Comparison of ENCODE assay signal across 8 mouse cellular contexts in the genomic region with DNA sequence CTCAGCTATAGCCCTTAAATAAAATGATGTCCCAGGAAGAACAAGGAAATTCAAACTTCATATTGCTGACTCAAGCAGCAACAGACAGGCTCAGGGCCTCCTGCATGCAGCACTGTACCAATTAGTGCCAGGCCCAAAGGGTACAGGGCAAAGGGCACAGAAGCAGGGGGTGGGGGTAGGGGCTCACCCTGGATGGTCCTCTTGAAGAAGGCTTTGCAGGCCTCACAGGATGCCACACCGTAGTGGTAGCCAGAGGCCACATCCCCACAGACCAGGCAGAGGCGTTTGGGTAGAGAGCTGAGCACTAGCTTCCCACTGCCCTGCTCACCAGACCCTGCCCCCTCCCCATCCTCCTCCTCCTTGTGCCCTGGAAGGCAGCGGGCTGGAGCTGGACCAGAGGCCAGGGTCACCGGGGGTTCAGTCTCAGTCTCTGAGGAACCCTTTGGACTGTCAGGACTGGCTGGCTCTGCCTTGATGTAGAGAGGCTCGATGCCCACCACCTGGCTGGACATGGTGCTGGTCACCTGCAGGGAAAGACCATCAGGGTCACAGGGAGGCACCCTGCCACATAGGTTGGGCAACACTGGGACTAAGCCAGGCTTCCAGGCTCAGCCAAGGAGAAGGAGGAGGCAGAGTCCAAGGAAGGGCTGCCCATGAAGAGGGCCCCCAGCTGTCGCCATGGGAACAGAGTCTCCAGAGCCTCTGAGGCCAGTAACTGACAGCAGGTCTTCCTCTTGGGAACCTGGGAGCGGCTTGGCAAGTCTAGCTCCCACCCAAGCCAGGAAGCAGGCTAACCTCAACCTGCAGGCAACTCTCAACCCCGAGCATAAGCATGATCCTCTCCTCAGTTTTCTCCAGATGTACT. TPM values are rescaled to one million over a fixed set of nuclear protein-coding genes. Genes with fewer than 3 reads are reported as not detected.
DNase-seq lines count a peak whose midpoint lies in the region; ATAC-seq lines count a peak whose summit lies in the region.

No protein-coding gene starts in this region.

- peak overlapping the region; percentile 95 for H3K4me2 ChIP-seq in heart, embryonic 11.5 days

- WGBS in heart, embryonic 11.5 days (ENCODE audit: insufficient replicate concordance) = 51% methylated on average over 8 of the region's 8 CpGs
- WGBS in macrophage (ENCODE audit: missing documents) = 62% methylated on average over 8 of the region's 8 CpGs

- H3K9ac ChIP-seq in heart, embryonic 11.5 days (ENCODE audit: low read depth, low read length) = peak overlapping the region; percentile 87

- H3K36me3 ChIP-seq in megakaryocyte, embryonic 14.5 days (replicated peaks; ENCODE audit: low read length) = peaks cover 49% of the 10 kb centered on the region
- no peaks in the 10 kb centered on the region for H3K36me3 ChIP-seq in heart, embryonic 11.5 days (ENCODE audit: control insufficient read depth, insufficient read depth, low read length)
- peaks cover 11% of the 10 kb centered on the region; the same call in 1 of the 2 replicates for H3K36me3 ChIP-seq in macrophage (ENCODE audit: inconsistent target)

- peak overlapping the region; percentile 96 for H3K4me3 ChIP-seq in megakaryocyte, embryonic 14.5 days (replicated peaks)
- peak overlapping the region; percentile 69 for H3K4me3 ChIP-seq in heart, embryonic 11.5 days (ENCODE audit: low read depth, low read length)
- peak overlapping the region; percentile 85 for H3K4me3 ChIP-seq in macrophage (ENCODE audit: inconsistent target)

- peaks cover 85% of the 10 kb centered on the region for H3K4me1 ChIP-seq in megakaryocyte, embryonic 14.5 days
- peaks cover 33% of the 10 kb centered on the region for H3K4me1 ChIP-seq in heart, embryonic 11.5 days (ENCODE audit: control insufficient read depth, insufficient read depth, low read length)

- peak overlapping the region; percentile 88; the same call in 1 of the 2 replicates for H3K27ac ChIP-seq in heart, embryonic 11.5 days (ENCODE audit: low read depth, low read length)
- peak overlapping the region; percentile 72 for H3K27ac ChIP-seq in macrophage

- DNase-seq in cerebellum, adult 18-20 months = peak; percentile 59 to 66
- DNase-seq in kidney, postnatal 10 days = peak; percentile 79
- no peak for DNase-seq in frontal cortex, adult 2 months (ENCODE audit: extremely low spot score in 1 of 2, low spot score in 1 of 2)
- DNase-seq in urinary bladder, postnatal 14 days (ENCODE audit: low spot score) = no peak

- peaks cover 62% of the 10 kb centered on the region for H3K79me2 ChIP-seq in macrophage (ENCODE audit: inconsistent target)

- no peaks in the 10 kb centered on the region for H3K9me3 ChIP-seq in megakaryocyte, embryonic 14.5 days
- H3K9me3 ChIP-seq in heart, embryonic 11.5 days (replicated peaks; ENCODE audit: control insufficient read depth, low read length) = no peaks in the 10 kb centered on the region

- no peak for ATAC-seq in megakaryocyte, adult 5-6 weeks (ENCODE audit: poor library complexity, severe bottlenecking)
- no peak for ATAC-seq in heart, embryonic 11.5 days (replicated peaks; ENCODE audit: insufficient number of reproducible peaks, low FRiP score, low TSS enrichment)

- H3K27me3 ChIP-seq in megakaryocyte, embryonic 14.5 days (replicated peaks) = peaks cover 6% of the 10 kb centered on the region
- H3K27me3 ChIP-seq in heart, embryonic 11.5 days (ENCODE audit: control insufficient read depth, insufficient read depth, low read length) = peaks cover 17% of the 10 kb centered on the region

RNA-seq across cellular contexts. Expression of gene Esrra, which starts 1.5 kb away (rescaled TPM):
- 56.1 and 76.3 TPM in 2 replicates for polyA plus RNA-seq in megakaryocyte, embryonic 14.5 days (2012; ENCODE audit: insufficient read depth, low replicate concordance)
- total RNA-seq in megakaryocyte, adult 5-6 weeks (2015) = 11.9 and 12.4 TPM in 2 replicates
- 24.6 and 28.9 TPM in 2 replicates for total RNA-seq in megakaryocyte, adult 5-6 weeks (2017)
- polyA plus RNA-seq in heart, embryonic 11.5 days (2014; fragmentation: Nextera tagmentation; extraction: Ambion mirVana) = 9.0 and 10.5 TPM in 2 replicates
- 100 to 1,000 TPM in 19 of 26 experiments, 10 to 100 TPM in 7; 69.4 to 227 (median 145) TPM for total RNA-seq in macrophage (2018; cell fraction: chromatin; rRNA removed)
- total RNA-seq in macrophage (2018; cell fraction: cytosol; rRNA removed) = 10 to 100 TPM; 19.1 to 43.0 (median 29.9) TPM
- 100 to 1,000 TPM in 3 of 26 experiments, 10 to 100 TPM in 23; 55.8 to 110 (median 84.3) TPM for total RNA-seq in macrophage (2018; cell fraction: nucleus; rRNA removed)
- polyA plus RNA-seq in macrophage (2018) = 11.0 to 32.7 TPM (median 31.3 TPM) in 3 replicates
- polyA plus RNA-seq in frontal cortex, adult 2 months (2012; rRNA removed) = 67.7 and 70.5 TPM in 2 replicates

RNA-seq across cellular contexts. Expression of gene Catsperz, which starts 5.1 kb away (rescaled TPM):
- 0.83 TPM in 1 of 2 replicates, not detected in the other for polyA plus RNA-seq in megakaryocyte, embryonic 14.5 days (2012; ENCODE audit: insufficient read depth, low replicate concordance)
- not detected in 2 replicates for total RNA-seq in megakaryocyte, adult 5-6 weeks (2015)
- total RNA-seq in megakaryocyte, adult 5-6 weeks (2017) = not detected in 2 replicates
- 1.9 and 3.9 TPM in 2 replicates for polyA plus RNA-seq in heart, embryonic 11.5 days (2014; fragmentation: Nextera tagmentation; extraction: Ambion mirVana)
- total RNA-seq in macrophage (2018; cell fraction: chromatin; rRNA removed) = not detected
- total RNA-seq in macrophage (2018; cell fraction: cytosol; rRNA removed) = not detected
- total RNA-seq in macrophage (2018; cell fraction: nucleus; rRNA removed) = not detected
- polyA plus RNA-seq in macrophage (2018) = not detected in 3 replicates
- polyA plus RNA-seq in frontal cortex, adult 2 months (2012; rRNA removed) = 11.9 and 16.0 TPM in 2 replicates

RNA-seq across cellular contexts. Expression of gene Prdx5, which starts 10.2 kb away (rescaled TPM):
- polyA plus RNA-seq in megakaryocyte, embryonic 14.5 days (2012; ENCODE audit: insufficient read depth, low replicate concordance) = 209 and 955 TPM in 2 replicates
- total RNA-seq in megakaryocyte, adult 5-6 weeks (2015) = 951 and 1,046 TPM in 2 replicates
- 1,745 and 2,032 TPM in 2 replicates for total RNA-seq in megakaryocyte, adult 5-6 weeks (2017)
- 143 and 150 TPM in 2 replicates for polyA plus RNA-seq in heart, embryonic 11.5 days (2014; fragmentation: Nextera tagmentation; extraction: Ambion mirVana)
- 100 to 1,000 TPM in 14 of 26 experiments, 10 to 100 TPM in 12; 23.7 to 378 (median 132) TPM for total RNA-seq in macrophage (2018; cell fraction: chromatin; rRNA removed)
- total RNA-seq in macrophage (2018; cell fraction: cytosol; rRNA removed) = 1,000 to 10,000 TPM in 6 of 26 experiments, 100 to 1,000 TPM in 20; 242 to 1,163 (median 634) TPM
- 100 to 1,000 TPM in 22 of 26 experiments, 10 to 100 TPM in 4; 59.1 to 620 (median 234) TPM for total RNA-seq in macrophage (2018; cell fraction: nucleus; rRNA removed)
- polyA plus RNA-seq in macrophage (2018) = 147 to 393 TPM (median 352 TPM) in 3 replicates
- polyA plus RNA-seq in frontal cortex, adult 2 months (2012; rRNA removed) = 322 and 340 TPM in 2 replicates

RNA-seq across cellular contexts. Expression of gene Trmt112, which starts 10.6 kb away (rescaled TPM):
- 107 and 147 TPM in 2 replicates for polyA plus RNA-seq in megakaryocyte, embryonic 14.5 days (2012; ENCODE audit: insufficient read depth, low replicate concordance)
- total RNA-seq in megakaryocyte, adult 5-6 weeks (2015) = 133 and 146 TPM in 2 replicates
- 176 and 188 TPM in 2 replicates for total RNA-seq in megakaryocyte, adult 5-6 weeks (2017)
- 91.5 and 97.8 TPM in 2 replicates for polyA plus RNA-seq in heart, embryonic 11.5 days (2014; fragmentation: Nextera tagmentation; extraction: Ambion mirVana)
- 10 to 100 TPM; 15.0 to 55.4 (median 28.3) TPM for total RNA-seq in macrophage (2018; cell fraction: chromatin; rRNA removed)
- total RNA-seq in macrophage (2018; cell fraction: cytosol; rRNA removed) = 100 to 1,000 TPM in 1 of 26 experiments, 10 to 100 TPM in 25; 50.6 to 102 (median 84.3) TPM
- 100 to 1,000 TPM in 1 of 26 experiments, 10 to 100 TPM in 25; 23.1 to 102 (median 67.4) TPM for total RNA-seq in macrophage (2018; cell fraction: nucleus; rRNA removed)
- polyA plus RNA-seq in macrophage (2018) = 70.0 to 96.1 TPM (median 81.1 TPM) in 3 replicates
- 89.9 and 99.5 TPM in 2 replicates for polyA plus RNA-seq in frontal cortex, adult 2 months (2012; rRNA removed)

RNA-seq across cellular contexts. Expression of gene Kcnk4, which starts 14.2 kb away (rescaled TPM):
- 0.08 TPM in 1 of 2 replicates, not detected in the other for polyA plus RNA-seq in megakaryocyte, embryonic 14.5 days (2012; ENCODE audit: insufficient read depth, low replicate concordance)
- not detected in 2 replicates for total RNA-seq in megakaryocyte, adult 5-6 weeks (2015)
- 0.11 TPM in 1 of 2 replicates, not detected in the other for total RNA-seq in megakaryocyte, adult 5-6 weeks (2017)
- polyA plus RNA-seq in heart, embryonic 11.5 days (2014; fragmentation: Nextera tagmentation; extraction: Ambion mirVana) = 0.17 and 0.46 TPM in 2 replicates
- not detected for total RNA-seq in macrophage (2018; cell fraction: chromatin; rRNA removed)
- not detected for total RNA-seq in macrophage (2018; cell fraction: cytosol; rRNA removed)
- total RNA-seq in macrophage (2018; cell fraction: nucleus; rRNA removed) = not detected
- polyA plus RNA-seq in macrophage (2018) = not detected in 3 replicates
- 22.3 and 30.5 TPM in 2 replicates for polyA plus RNA-seq in frontal cortex, adult 2 months (2012; rRNA removed)

Comparison
In these comparisons a context has a peak if more than half of its experiments do, and no peak if none do; other contexts are left out.
1. DNase-seq: peak in cerebellum, adult 18-20 months (2 of 2) and kidney, postnatal 10 days (single experiment); none in frontal cortex, adult 2 months (0 of 2) and urinary bladder, postnatal 14 days (single experiment).
2. Peak in every context shown above with its lines, with median percentiles within 50 percentile points of each other: H3K4me3 ChIP-seq.